Mouse (Mus musculus): ENCODE measurements around the gene Ly6g5c. TPM values are rescaled to one million over a fixed set of nuclear protein-coding genes. Genes with fewer than 3 reads are reported as not detected.

Ly6g5c gene
- polyA plus RNA-seq, 1 experiment from 2014 or later = not detected

- H3K4me2 ChIP-seq (replicated peaks; ENCODE audit: low read depth, low read length) = no peak overlapping the region
- peaks cover 6% of the 10 kb centered on the region; the same call in 1 of the 2 replicates for H3K4me1 ChIP-seq (ENCODE audit: insufficient read depth, low read depth, low read length)
- H3K9me3 ChIP-seq (ENCODE audit: low read length) = no peaks in the 10 kb centered on the region
- peaks cover 75% of the 10 kb centered on the region for H3K36me3 ChIP-seq (ENCODE audit: insufficient read depth, low read length)
- WGBS = 91% methylated on average over 16 of the region's 16 CpGs
- DNase-seq (ENCODE audit: low spot score) = no peak
- no peak overlapping the region for H3K4me3 ChIP-seq (ENCODE audit: low read depth, low read length)
- TF ChIP-seq EP300 (IDR thresholded peaks at IDR 0.05) (no peak), CTCF (IDR thresholded peaks at IDR 0.05) (no peak)
- no peak for ATAC-seq
- no peak overlapping the region for H3K9ac ChIP-seq (replicated peaks; ENCODE audit: low read depth)
- no peaks in the 10 kb centered on the region for H3K27me3 ChIP-seq (replicated peaks; ENCODE audit: insufficient read depth, low read length)
- H3K27ac ChIP-seq (ENCODE audit: low read length) = no peak overlapping the region
Measured at GRCm38 (mm10) chr17:35158850-35159593, 50.9 kb downstream of the Ly6g5c start.

- Histone ChIP-seq H3K9ac (replicated peaks; ENCODE audit: low read depth) (no peak overlapping the region), H3K9me3 (ENCODE audit: low read length) (no peaks in the 10 kb centered on the region), H3K4me3 (ENCODE audit: low read depth, low read length) (no peak overlapping the region), H3K4me1 (ENCODE audit: insufficient read depth, low read depth, low read length) (peaks cover 6% of the 10 kb centered on the region; the same call in 1 of the 2 replicates), H3K27me3 (replicated peaks; ENCODE audit: insufficient read depth, low read length) (no peaks in the 10 kb centered on the region), H3K27ac (ENCODE audit: low read length) (no peak overlapping the region), H3K36me3 (ENCODE audit: insufficient read depth, low read length) (peaks cover 70% of the 10 kb centered on the region), H3K4me2 (replicated peaks; ENCODE audit: low read depth, low read length) (no peak overlapping the region)
- 84% methylated on average over 7 of the region's 7 CpGs for WGBS
- no peak for TF ChIP-seq CTCF (IDR thresholded peaks at IDR 0.05)
- TF ChIP-seq EP300 (IDR thresholded peaks at IDR 0.05) = no peak
- DNase-seq (ENCODE audit: low spot score) (no peak), ATAC-seq (no peak)
Measured at GRCm38 (mm10) chr17:35159638-35160037, 51.6 kb downstream of the Ly6g5c start.

GRCm38 (mm10) chr17:35161421-35161820 lies 53.3 kb downstream of the Ly6g5c start:
- H3K27ac ChIP-seq (ENCODE audit: low read length) = no peak overlapping the region
- ATAC-seq = no peak
- H3K4me2 ChIP-seq (replicated peaks; ENCODE audit: low read depth, low read length) = no peak overlapping the region
- no peaks in the 10 kb centered on the region for H3K27me3 ChIP-seq (replicated peaks; ENCODE audit: insufficient read depth, low read length)
- peaks cover 12% of the 10 kb centered on the region for H3K4me1 ChIP-seq (ENCODE audit: insufficient read depth, low read depth, low read length)
- H3K9me3 ChIP-seq (ENCODE audit: low read length) = no peaks in the 10 kb centered on the region
- TF ChIP-seq EP300 (IDR thresholded peaks at IDR 0.05) (no peak), CTCF (IDR thresholded peaks at IDR 0.05) (no peak)
- no peak overlapping the region for H3K9ac ChIP-seq (replicated peaks; ENCODE audit: low read depth)
- H3K4me3 ChIP-seq (ENCODE audit: low read depth, low read length) = no peak overlapping the region
- 72% methylated on average over 11 of the region's 11 CpGs for WGBS
- no peak for DNase-seq (ENCODE audit: low spot score)
- peaks cover 52% of the 10 kb centered on the region for H3K36me3 ChIP-seq (ENCODE audit: insufficient read depth, low read length)

Other genes starting within 250 kb of the Ly6g5c start
- gene Cfb, start 245.8 kb upstream of the Ly6g5c start, polyA plus RNA-seq (2015; fragmentation: Nextera tagmentation; extraction: Ambion mirVana) = 8.1 and 10.6 TPM in 2 replicates
- gene Zbtb12, start 228.8 kb upstream of the Ly6g5c start, polyA plus RNA-seq (2015; fragmentation: Nextera tagmentation; extraction: Ambion mirVana) = 0.89 and 0.99 TPM in 2 replicates
- gene Gm20547, start 226.2 kb upstream of the Ly6g5c start, polyA plus RNA-seq (2015; fragmentation: Nextera tagmentation; extraction: Ambion mirVana) = not detected in 2 replicates
- gene C2, start 210.0 kb upstream of the Ly6g5c start, polyA plus RNA-seq (2015; fragmentation: Nextera tagmentation; extraction: Ambion mirVana) = 11.7 and 13.6 TPM in 2 replicates
- gene Ehmt2, start 209.8 kb upstream of the Ly6g5c start, polyA plus RNA-seq (2015; fragmentation: Nextera tagmentation; extraction: Ambion mirVana) = 28.7 and 35.6 TPM in 2 replicates
- 7.0 and 7.3 TPM in 2 replicates for gene Slc44a4, start 193.8 kb upstream of the Ly6g5c start, polyA plus RNA-seq (2015; fragmentation: Nextera tagmentation; extraction: Ambion mirVana)
- gene Neu1, start 177.0 kb upstream of the Ly6g5c start, polyA plus RNA-seq (2015; fragmentation: Nextera tagmentation; extraction: Ambion mirVana) = 31.9 and 34.2 TPM in 2 replicates
- gene Hspa1b, start 149.0 kb upstream of the Ly6g5c start, polyA plus RNA-seq (2015; fragmentation: Nextera tagmentation; extraction: Ambion mirVana) = 0.35 and 0.50 TPM in 2 replicates
- gene Gm20481, start 138.4 kb upstream of the Ly6g5c start, polyA plus RNA-seq (2015; fragmentation: Nextera tagmentation; extraction: Ambion mirVana) = not detected in 2 replicates
- gene Hspa1a, start 136.1 kb upstream of the Ly6g5c start, polyA plus RNA-seq (2015; fragmentation: Nextera tagmentation; extraction: Ambion mirVana) = 8.2 and 11.9 TPM in 2 replicates
- 0.70 and 0.79 TPM in 2 replicates for gene Hspa1l, start 135.6 kb upstream of the Ly6g5c start, polyA plus RNA-seq (2015; fragmentation: Nextera tagmentation; extraction: Ambion mirVana)
- gene Lsm2, start 126.4 kb upstream of the Ly6g5c start, polyA plus RNA-seq (2015; fragmentation: Nextera tagmentation; extraction: Ambion mirVana) = 47.3 and 55.4 TPM in 2 replicates
- 24.6 and 24.7 TPM in 2 replicates for gene Vars, start 107.3 kb upstream of the Ly6g5c start, polyA plus RNA-seq (2015; fragmentation: Nextera tagmentation; extraction: Ambion mirVana)
- 0.30 and 0.36 TPM in 2 replicates for gene Vwa7, start 91.7 kb upstream of the Ly6g5c start, polyA plus RNA-seq (2015; fragmentation: Nextera tagmentation; extraction: Ambion mirVana)
- 1.7 TPM in 2 replicates for gene Sapcd1, start 80.3 kb upstream of the Ly6g5c start, polyA plus RNA-seq (2015; fragmentation: Nextera tagmentation; extraction: Ambion mirVana)
- 1.8 and 2.4 TPM in 2 replicates for gene Msh5, start 61.5 kb upstream of the Ly6g5c start, polyA plus RNA-seq (2015; fragmentation: Nextera tagmentation; extraction: Ambion mirVana)
- gene Clic1, start 58.3 kb upstream of the Ly6g5c start, polyA plus RNA-seq (2015; fragmentation: Nextera tagmentation; extraction: Ambion mirVana) = 343 and 355 TPM in 2 replicates
- 238 and 247 TPM in 2 replicates for gene Ddah2, start 49.2 kb upstream of the Ly6g5c start, polyA plus RNA-seq (2015; fragmentation: Nextera tagmentation; extraction: Ambion mirVana)
- 3.5 and 4.9 TPM in 2 replicates for gene Ly6g6c, start 42.9 kb upstream of the Ly6g5c start, polyA plus RNA-seq (2015; fragmentation: Nextera tagmentation; extraction: Ambion mirVana)
- gene Mpig6b, start 42.1 kb upstream of the Ly6g5c start, polyA plus RNA-seq (2015; fragmentation: Nextera tagmentation; extraction: Ambion mirVana) = 2.1 and 2.3 TPM in 2 replicates
- 2.8 and 3.1 TPM in 2 replicates for gene Ly6g6e, start 31.4 kb upstream of the Ly6g5c start, polyA plus RNA-seq (2015; fragmentation: Nextera tagmentation; extraction: Ambion mirVana)
- 14.4 and 14.7 TPM in 2 replicates for gene Ly6g6d, start 30.2 kb upstream of the Ly6g5c start, polyA plus RNA-seq (2015; fragmentation: Nextera tagmentation; extraction: Ambion mirVana)
- gene Ly6g6f, start 22.7 kb upstream of the Ly6g5c start, polyA plus RNA-seq (2015; fragmentation: Nextera tagmentation; extraction: Ambion mirVana) = 0.71 and 0.74 TPM in 2 replicates
- gene Abhd16a, start 19.0 kb upstream of the Ly6g5c start, polyA plus RNA-seq (2015; fragmentation: Nextera tagmentation; extraction: Ambion mirVana) = 104 and 111 TPM in 2 replicates
- gene Ly6g5b, start 7.1 kb downstream of the Ly6g5c start, polyA plus RNA-seq (2015; fragmentation: Nextera tagmentation; extraction: Ambion mirVana) = 0.60 and 0.69 TPM in 2 replicates
- 16.0 and 18.5 TPM in 2 replicates for gene Gpank1, start 13.2 kb downstream of the Ly6g5c start, polyA plus RNA-seq (2015; fragmentation: Nextera tagmentation; extraction: Ambion mirVana)
- gene Csnk2b, start 13.8 kb downstream of the Ly6g5c start, polyA plus RNA-seq (2015; fragmentation: Nextera tagmentation; extraction: Ambion mirVana) = 203 and 207 TPM in 2 replicates
- gene D17H6S53E, start 18.1 kb downstream of the Ly6g5c start, polyA plus RNA-seq (2015; fragmentation: Nextera tagmentation; extraction: Ambion mirVana) = 14.4 and 16.3 TPM in 2 replicates
- 0.19 and 0.27 TPM in 2 replicates for gene Apom, start 23.8 kb downstream of the Ly6g5c start, polyA plus RNA-seq (2015; fragmentation: Nextera tagmentation; extraction: Ambion mirVana)
- gene Bag6, start 26.9 kb downstream of the Ly6g5c start, polyA plus RNA-seq (2015; fragmentation: Nextera tagmentation; extraction: Ambion mirVana) = 34.8 and 35.8 TPM in 2 replicates
- gene Prrc2a, start 56.6 kb downstream of the Ly6g5c start, polyA plus RNA-seq (2015; fragmentation: Nextera tagmentation; extraction: Ambion mirVana) = 74.1 and 86.0 TPM in 2 replicates
- 9.9 and 10.3 TPM in 2 replicates for gene Aif1, start 67.8 kb downstream of the Ly6g5c start, polyA plus RNA-seq (2015; fragmentation: Nextera tagmentation; extraction: Ambion mirVana)
- 24.8 and 27.5 TPM in 2 replicates for gene Lst1, start 80.2 kb downstream of the Ly6g5c start, polyA plus RNA-seq (2015; fragmentation: Nextera tagmentation; extraction: Ambion mirVana)
- gene Ltb, start 86.2 kb downstream of the Ly6g5c start, polyA plus RNA-seq (2015; fragmentation: Nextera tagmentation; extraction: Ambion mirVana) = 2.3 and 3.0 TPM in 2 replicates
- 0.95 and 3.7 TPM in 2 replicates for gene Tnf, start 93.7 kb downstream of the Ly6g5c start, polyA plus RNA-seq (2015; fragmentation: Nextera tagmentation; extraction: Ambion mirVana)
- gene Lta, start 97.1 kb downstream of the Ly6g5c start, polyA plus RNA-seq (2015; fragmentation: Nextera tagmentation; extraction: Ambion mirVana) = 0.11 TPM in 1 of 2 replicates, not detected in the other
- 0.60 TPM in 1 of 2 replicates, not detected in the other for gene Gm16181, start 112.6 kb downstream of the Ly6g5c start, polyA plus RNA-seq (2015; fragmentation: Nextera tagmentation; extraction: Ambion mirVana)
- gene Atp6v1g2, start 125.4 kb downstream of the Ly6g5c start, polyA plus RNA-seq (2015; fragmentation: Nextera tagmentation; extraction: Ambion mirVana) = 4.7 and 6.1 TPM in 2 replicates
- gene Nfkbil1, start 127.5 kb downstream of the Ly6g5c start, polyA plus RNA-seq (2015; fragmentation: Nextera tagmentation; extraction: Ambion mirVana) = 11.2 and 12.2 TPM in 2 replicates
- 161 and 170 TPM in 2 replicates for gene Ddx39b, start 133.5 kb downstream of the Ly6g5c start, polyA plus RNA-seq (2015; fragmentation: Nextera tagmentation; extraction: Ambion mirVana)
- gene H2-D1, start 154.5 kb downstream of the Ly6g5c start, polyA plus RNA-seq (2015; fragmentation: Nextera tagmentation; extraction: Ambion mirVana) = 530 and 579 TPM in 2 replicates
- gene H2-Q1, start 212.1 kb downstream of the Ly6g5c start, polyA plus RNA-seq (2015; fragmentation: Nextera tagmentation; extraction: Ambion mirVana) = 0.11 and 0.19 TPM in 2 replicates
- 10.3 and 10.4 TPM in 2 replicates for gene H2-Q2, start 234.0 kb downstream of the Ly6g5c start, polyA plus RNA-seq (2015; fragmentation: Nextera tagmentation; extraction: Ambion mirVana)

Data from lung, postnatal 0 days (tissue).